Mouse (Mus musculus) small intestine, adult 2 months (tissue): ENCODE measurements around the gene Tmem97. TPM values are rescaled to one million over a fixed set of nuclear protein-coding genes. Genes with fewer than 3 reads are reported as not detected.

Source experiments
- H3K27ac ChIP-seq: fragments of 200-500 bp; 2 replicates; pipeline ENCODE4 v1.5.1; 2012; ENCODE audit warnings: low read depth, low read length, control low read depth, inconsistent platforms; ENCODE audit not compliant: insufficient read depth
- H3K27me3 ChIP-seq: fragments of 200-500 bp; 2 replicates; pipeline ENCODE4 v1.6.1; 2012; ENCODE audit warnings: mild to moderate bottlenecking, moderate library complexity, low read length, inconsistent platforms; ENCODE audit not compliant: control insufficient read depth, insufficient read depth
- H3K36me3 ChIP-seq: fragments of 200-500 bp; 2 replicates; pipeline ENCODE4 v1.6.1; 2012; ENCODE audit warnings: mild to moderate bottlenecking, low read length, control low read depth, inconsistent platforms; ENCODE audit not compliant: control insufficient read depth, insufficient read depth
- H3K4me1 ChIP-seq: fragments of 200-500 bp; 2 replicates; pipeline ENCODE4 v1.6.1; 2012; ENCODE audit warnings: low read length, inconsistent platforms, mixed read lengths; ENCODE audit not compliant: control insufficient read depth, insufficient read depth, insufficient read length
- H3K4me3 ChIP-seq: fragments of 200-500 bp; 2 replicates; pipeline ENCODE4 v1.5.1; 2012; ENCODE audit warnings: low read depth, mild to moderate bottlenecking, control low read depth, inconsistent platforms, low read length, moderate library complexity
- CTCF ChIP-seq: fragments of 200-500 bp; IDR thresholded peaks from 2 replicates; pipeline ENCODE4 v1.5.1; 2012; ENCODE audit warnings: low read depth, mild to moderate bottlenecking, control low read depth, inconsistent platforms, low read length, moderate library complexity, mixed read lengths; ENCODE audit not compliant: insufficient replicate concordance, insufficient read length; ENCODE audit errors: extremely low read depth
- POLR2A ChIP-seq: fragments of 200-500 bp; IDR thresholded peaks from 2 replicates; pipeline ENCODE4 v1.6.1; 2012; ENCODE audit warnings: low read depth, mild to moderate bottlenecking, control low read depth, inconsistent platforms, low read length, moderate library complexity
- WGBS: fragments of 180-500 bp; shearing (Covaris S2); methylation state at CpG from one replicate; pipeline ENCODE4 v1.1.7; 2018; 5-methylcytosine and 5-hydroxymethylcytosine counted together
- polyA plus RNA-seq: library from polyadenylated mRNA; depleted of rRNA; stranded (reverse); fragments of >200 nt; gene quantifications from 2 replicates; pipeline ENCODE4 v1.2.3, GENCODE M21; 2012; rRNA removed

Gene Tmem97
- polyA plus RNA-seq, 1 experiment = 32.4 TPM

DNA sequence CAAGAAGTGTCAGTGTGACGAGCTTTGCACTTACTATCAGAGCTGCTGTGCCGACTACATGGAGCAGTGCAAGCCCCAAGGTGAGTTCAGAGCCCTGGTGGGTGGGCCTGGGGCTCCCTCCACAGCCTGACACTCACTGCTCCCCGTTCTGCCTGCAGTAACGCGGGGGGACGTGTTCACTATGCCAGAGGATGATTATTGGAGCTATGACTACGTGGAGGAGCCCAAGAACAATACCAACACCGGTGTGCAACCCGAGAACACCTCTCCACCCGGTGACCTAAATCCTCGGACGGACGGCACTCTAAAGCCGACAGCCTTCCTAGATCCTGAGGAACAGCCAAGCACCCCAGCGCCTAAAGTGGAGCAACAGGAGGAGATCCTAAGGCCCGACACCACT is 51.0 kb downstream of the Tmem97 start:
- H3K27me3 ChIP-seq = peaks cover 21% of the 10 kb centered on the region
- H3K4me3 ChIP-seq = no peak overlapping the region
- TF ChIP-seq POLR2A (no peak), CTCF (no peak)
- no peaks in the 10 kb centered on the region for H3K36me3 ChIP-seq
- no peak overlapping the region for H3K27ac ChIP-seq
- WGBS = 43% methylated on average over 16 of the region's 16 CpGs
- peaks cover 6% of the 10 kb centered on the region for H3K4me1 ChIP-seq

DNA sequence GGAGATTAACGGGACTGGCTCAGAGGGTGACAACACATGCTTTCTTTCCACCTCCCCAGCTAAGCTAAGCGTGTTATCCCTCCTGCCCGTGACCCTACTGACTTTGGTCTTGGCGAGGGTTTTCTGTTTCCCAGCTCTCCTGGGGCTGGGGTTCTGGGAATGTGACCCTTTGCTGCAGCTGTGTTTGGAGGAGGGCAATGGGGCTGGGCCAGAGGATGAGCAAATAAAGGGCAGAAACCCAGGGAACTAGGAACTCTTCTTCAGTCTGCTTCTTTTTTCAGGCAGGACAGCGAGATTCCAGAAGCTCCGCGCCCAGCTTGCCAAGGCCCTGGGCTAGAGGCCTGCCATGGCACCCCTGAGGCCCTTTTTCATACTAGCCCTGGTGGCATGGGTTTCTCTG is 51.6 kb downstream of the Tmem97 start, which contains the start of gene Vtn:
TSS of gene Vtn (plus strand) at position 88 of the 400 bp plus-strand sequence.
- TF ChIP-seq POLR2A = no peak
- no peak for TF ChIP-seq CTCF
- H3K27me3 ChIP-seq = peaks cover 21% of the 10 kb centered on the region

DNA sequence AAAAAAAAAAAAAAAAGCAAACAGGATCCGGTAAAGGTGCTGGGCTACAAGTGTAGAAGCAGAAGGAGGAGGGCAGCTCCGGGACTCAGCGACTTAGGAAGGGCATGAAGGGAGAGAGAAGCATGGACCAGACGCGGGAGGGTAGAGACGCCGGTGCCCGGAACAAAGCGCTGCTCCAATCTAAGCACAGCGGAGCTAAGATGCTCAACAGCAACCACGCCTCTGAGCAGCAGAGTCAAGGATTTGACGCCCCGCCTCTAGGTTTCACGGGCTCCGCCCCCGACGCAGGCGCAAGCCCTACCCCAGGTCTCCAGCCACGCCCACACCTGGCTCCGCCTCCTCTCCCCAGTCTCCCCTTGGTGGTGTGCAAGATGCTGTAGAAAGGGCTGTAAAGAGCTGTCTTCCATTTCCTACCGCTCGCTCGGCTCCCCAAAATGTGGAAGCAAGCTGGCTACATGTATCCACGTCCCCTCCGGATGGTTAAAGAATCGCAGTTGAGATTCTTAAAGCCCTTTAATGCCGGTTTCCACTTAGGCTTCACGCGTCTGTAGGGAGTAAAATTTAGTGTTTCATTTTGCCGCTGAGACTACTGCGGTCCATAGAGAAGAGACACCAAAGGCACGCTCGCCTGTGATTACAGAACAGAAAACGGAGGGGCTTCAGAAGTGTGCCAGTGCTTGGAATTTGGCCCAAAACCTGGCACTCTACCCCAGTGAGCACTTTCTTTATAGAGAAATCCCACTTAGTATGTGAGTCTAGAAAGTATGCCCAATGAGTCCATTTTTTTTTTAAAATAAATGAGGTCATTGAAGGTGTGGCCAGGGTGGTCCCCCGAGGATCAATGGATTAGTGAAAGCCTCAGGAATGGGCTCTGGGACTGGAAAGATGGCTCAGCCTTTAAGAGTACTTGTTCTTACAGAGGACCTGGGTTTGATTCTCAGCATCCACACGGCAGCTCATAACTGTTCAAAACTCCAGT is 52.7 kb downstream of the Tmem97 start, which contains the start of gene Sarm1:
TSS of gene Sarm1 (minus strand) at position 211 of the 979 bp plus-strand sequence.
- Histone ChIP-seq H3K4me3 (peak within 1 kb of the TSS; percentile 52), H3K4me1 (peaks cover 6% of the 10 kb centered on the region), H3K27me3 (peaks cover 21% of the 10 kb centered on the region), H3K27ac (no peak within 1 kb of the TSS), H3K36me3 (no peaks in the 10 kb centered on the region)
- TF ChIP-seq POLR2A (no peak), CTCF (no peak)
- WGBS = 3% methylated on average over 36 of the region's 36 CpGs

More for the DNA sequence above, 51.6 kb downstream of the Tmem97 start, which contains the start of gene Vtn:
- 57% methylated on average over 7 of the region's 7 CpGs for WGBS
- Histone ChIP-seq H3K4me3 (peak within 1 kb of the TSS; percentile 52), H3K4me1 (peaks cover 6% of the 10 kb centered on the region), H3K36me3 (no peaks in the 10 kb centered on the region), H3K27ac (no peak within 1 kb of the TSS)

DNA sequence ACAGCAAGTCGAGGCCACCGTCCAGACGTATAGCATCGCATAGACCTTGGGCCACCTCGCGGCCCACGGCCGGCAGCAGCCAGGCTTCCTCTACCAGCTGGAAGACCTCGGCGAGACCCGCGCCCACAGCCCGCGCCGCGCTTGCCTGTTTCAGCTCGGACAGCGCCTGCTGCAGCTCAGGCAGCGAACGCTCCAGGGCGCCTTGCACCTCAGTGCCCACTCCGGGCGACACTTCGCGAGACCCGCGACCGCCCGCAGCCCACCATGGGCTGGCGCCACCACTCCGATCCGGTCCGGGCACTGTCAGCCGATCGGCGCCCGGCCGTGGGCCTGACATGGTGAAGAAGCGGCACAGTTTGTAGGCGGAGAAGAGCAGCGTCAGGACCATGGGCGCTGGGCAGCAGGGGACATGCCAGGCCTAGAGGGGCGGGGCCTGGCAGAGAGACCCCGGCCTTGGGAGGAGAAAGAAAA is 53.5 kb downstream of the Tmem97 start:
- 3% methylated on average over 44 of the region's 44 CpGs for WGBS
- peaks cover 6% of the 10 kb centered on the region for H3K4me1 ChIP-seq
- no peak overlapping the region for H3K27ac ChIP-seq
- H3K4me3 ChIP-seq = peak overlapping the region; percentile 52
- no peaks in the 10 kb centered on the region for H3K36me3 ChIP-seq
- peaks cover 21% of the 10 kb centered on the region for H3K27me3 ChIP-seq
- TF ChIP-seq CTCF = no peak
- no peak for TF ChIP-seq POLR2A

DNA sequence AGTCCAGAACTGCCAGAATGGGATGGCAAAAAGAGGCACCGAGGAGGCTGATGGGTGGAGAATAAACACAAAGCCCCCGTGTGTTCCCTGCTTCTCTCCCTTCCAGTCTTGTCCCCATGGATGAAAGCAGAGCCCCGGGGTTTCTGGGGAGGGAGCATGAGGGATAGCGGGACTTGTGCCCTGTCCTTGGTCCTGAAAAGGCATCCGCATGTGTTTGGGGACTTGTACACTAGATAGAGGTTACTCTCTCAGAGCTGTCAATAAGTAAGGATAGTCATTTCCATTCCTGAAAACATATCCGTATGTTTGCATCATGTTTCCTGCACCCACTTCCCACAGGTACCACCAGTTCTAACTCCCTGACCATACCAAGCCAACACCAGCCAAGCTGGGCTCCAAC is 54.7 kb downstream of the Tmem97 start:
- Histone ChIP-seq H3K4me1 (peaks cover 8% of the 10 kb centered on the region), H3K4me3 (no peak overlapping the region), H3K27ac (no peak overlapping the region), H3K27me3 (peaks cover 22% of the 10 kb centered on the region), H3K36me3 (no peaks in the 10 kb centered on the region)
- TF ChIP-seq CTCF (no peak), POLR2A (no peak)
- 8% methylated on average over 6 of the region's 6 CpGs for WGBS

Other genes with a start within 250 kb of the Tmem97 start
- 5.1 and 7.5 TPM in 2 replicates for gene Spag5, start 249.2 kb downstream of the Tmem97 start, polyA plus RNA-seq
- 8.8 and 11.7 TPM in 2 replicates for gene Aldoc, start 227.8 kb downstream of the Tmem97 start, polyA plus RNA-seq
- gene Pigs, start 222.4 kb downstream of the Tmem97 start, polyA plus RNA-seq = 47.6 and 70.8 TPM in 2 replicates
- gene Unc119, start 207.3 kb downstream of the Tmem97 start, polyA plus RNA-seq = 12.7 and 13.3 TPM in 2 replicates
- gene Foxn1, start 164.2 kb downstream of the Tmem97 start, polyA plus RNA-seq = 0.06 TPM in 1 of 2 replicates, not detected in the other
- 24.9 and 374 TPM in 2 replicates for gene Slc13a2, start 128.6 kb downstream of the Tmem97 start, polyA plus RNA-seq
- 117 and 341 TPM in 2 replicates for gene Slc46a1, start 85.1 kb downstream of the Tmem97 start, polyA plus RNA-seq
- gene Sarm1, start 53.0 kb downstream of the Tmem97 start, polyA plus RNA-seq = 0.43 and 0.60 TPM in 2 replicates
- gene Vtn, start 51.7 kb downstream of the Tmem97 start, polyA plus RNA-seq = 3.2 and 21.1 TPM in 2 replicates
- not detected in 2 replicates for gene Sebox, start 47.3 kb downstream of the Tmem97 start, polyA plus RNA-seq
- 3.7 and 3.8 TPM in 2 replicates for gene Tmem199, start 38.6 kb downstream of the Tmem97 start, polyA plus RNA-seq
- gene Poldip2, start 38.6 kb downstream of the Tmem97 start, polyA plus RNA-seq = 18.1 and 24.9 TPM in 2 replicates
- gene Tnfaip1, start 14.4 kb downstream of the Tmem97 start, polyA plus RNA-seq = 31.3 and 64.5 TPM in 2 replicates
- 114 and 137 TPM in 2 replicates for gene Ift20, start 14.4 kb downstream of the Tmem97 start, polyA plus RNA-seq
- 7.8 and 9.8 TPM in 2 replicates for gene Nlk, start 146.6 kb upstream of the Tmem97 start, polyA plus RNA-seq
- 17.8 and 27.4 TPM in 2 replicates for gene Ccnq, start 201.0 kb upstream of the Tmem97 start, polyA plus RNA-seq